Mouse (Mus musculus): Measurements from ENCODE around the gene March5. TPM values are rescaled to one million over a fixed set of nuclear protein-coding genes. Genes with fewer than 3 reads are reported as not detected.

Gene March5
- total RNA-seq, 2 experiments from 2014 or later = 349 to 388 TPM

- peak; percentile 26 for ATAC-seq (replicated peaks; ENCODE audit: low FRiP score, poor library complexity, severe bottlenecking)
These were observed 571 bp upstream of the March5 start for GRCm38 (mm10) chr19:37206641-37207302.

GRCm38 (mm10) chr19:37208176-37208755 lies 923 bp downstream of the March5 start, which contains the start of gene Cpeb3:
Cpeb3 (minus strand) TSS chr19:37208601.
- peak; percentile 4; the same call in 1 of the 2 replicates for ATAC-seq (replicated peaks; ENCODE audit: low FRiP score, poor library complexity, severe bottlenecking)

GRCm38 (mm10) chr19:37208986-37209385 lies 1.6 kb downstream of the March5 start:
- 0 out of 2 replicates have a peak, but pooled peaks have one; percentile 12 for ATAC-seq (replicated peaks; ENCODE audit: low FRiP score, poor library complexity, severe bottlenecking)

GRCm38 (mm10) chr19:37209467-37210128 lies 2.3 kb downstream of the March5 start:
- no peak for ATAC-seq (replicated peaks; ENCODE audit: low FRiP score, poor library complexity, severe bottlenecking)

- ATAC-seq (replicated peaks; ENCODE audit: low FRiP score, poor library complexity, severe bottlenecking) = no peak
These were observed 3.1 kb downstream of the March5 start for GRCm38 (mm10) chr19:37210457-37210856.

GRCm38 (mm10) chr19:37211416-37211815 lies 4.1 kb downstream of the March5 start:
- ATAC-seq (replicated peaks; ENCODE audit: low FRiP score, poor library complexity, severe bottlenecking) = no peak

- ATAC-seq (replicated peaks; ENCODE audit: low FRiP score, poor library complexity, severe bottlenecking) = no peak
These were observed 7.4 kb downstream of the March5 start for GRCm38 (mm10) chr19:37214711-37215110.

GRCm38 (mm10) chr19:37225197-37225862 lies 18.0 kb downstream of the March5 start:
- ATAC-seq (replicated peaks; ENCODE audit: low FRiP score, poor library complexity, severe bottlenecking) = peak; percentile 59; the same call in 1 of the 2 replicates

- ATAC-seq (replicated peaks; ENCODE audit: low FRiP score, poor library complexity, severe bottlenecking) = peak; percentile 58
These were observed 25.3 kb downstream of the March5 start for GRCm38 (mm10) chr19:37232598-37232997.

- ATAC-seq (replicated peaks; ENCODE audit: low FRiP score, poor library complexity, severe bottlenecking) = peak; percentile 28
These were observed 26.5 kb downstream of the March5 start for GRCm38 (mm10) chr19:37233561-37234539.

- no peak for ATAC-seq (replicated peaks; ENCODE audit: low FRiP score, poor library complexity, severe bottlenecking)
These were observed 28.5 kb downstream of the March5 start for GRCm38 (mm10) chr19:37235818-37236217.

GRCm38 (mm10) chr19:37237306-37237705 lies 30.0 kb downstream of the March5 start:
- ATAC-seq (replicated peaks; ENCODE audit: low FRiP score, poor library complexity, severe bottlenecking) = peak; percentile 47

- peak; percentile 65 for ATAC-seq (replicated peaks; ENCODE audit: low FRiP score, poor library complexity, severe bottlenecking)
These were observed 30.5 kb downstream of the March5 start for GRCm38 (mm10) chr19:37237712-37238437.

GRCm38 (mm10) chr19:37238651-37239050 lies 31.3 kb downstream of the March5 start:
- ATAC-seq (replicated peaks; ENCODE audit: low FRiP score, poor library complexity, severe bottlenecking) = 0 out of 2 replicates have a peak, but pooled peaks have one; percentile 15

GRCm38 (mm10) chr19:37239096-37239495 lies 31.8 kb downstream of the March5 start:
- ATAC-seq (replicated peaks; ENCODE audit: low FRiP score, poor library complexity, severe bottlenecking) = no peak

- no peak for ATAC-seq (replicated peaks; ENCODE audit: low FRiP score, poor library complexity, severe bottlenecking)
These were observed 33.9 kb downstream of the March5 start for GRCm38 (mm10) chr19:37241201-37241600.

GRCm38 (mm10) chr19:37242707-37243106 lies 35.4 kb downstream of the March5 start:
- no peak for ATAC-seq (replicated peaks; ENCODE audit: low FRiP score, poor library complexity, severe bottlenecking)

- no peak for ATAC-seq (replicated peaks; ENCODE audit: low FRiP score, poor library complexity, severe bottlenecking)
These were observed 39.5 kb downstream of the March5 start for GRCm38 (mm10) chr19:37246859-37247258.

Data from erythroid progenitor cell, adult 5-6 weeks (primary cell).